Mouse (Mus musculus) urinary bladder, postnatal 36 days (tissue): ENCODE results near the gene Nelfe.
A peak's percentile ranks its signal among the peaks of the same experiment; 100 is the strongest.

Experiments used
- DNase-seq, 2 experiments: peaks; one replicate each; pipeline ENCODE4 v3.0.0; 2022; ENCODE audit warnings: low spot score in 2 of 2, mixed read lengths in 1 of 2

Nelfe gene

DNA sequence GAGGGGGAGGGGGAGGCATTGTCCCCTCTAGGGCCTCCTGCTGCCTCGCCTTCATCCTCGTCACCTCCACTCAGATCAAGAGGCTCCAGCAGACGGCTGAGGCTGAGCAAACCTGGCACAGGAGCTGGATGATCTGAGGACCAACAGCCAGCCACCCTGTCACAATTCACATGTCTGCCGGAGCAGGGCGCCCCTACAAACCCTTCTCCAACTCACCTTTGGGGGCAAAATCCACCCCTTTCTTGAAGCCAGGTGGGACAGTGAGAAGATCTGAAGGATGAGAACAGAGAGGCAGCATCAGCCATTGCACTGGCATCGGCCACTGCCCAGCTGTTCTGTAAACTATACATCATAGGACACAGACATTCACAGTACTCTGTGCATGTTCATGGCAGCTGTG lies 3.0 kb upstream of the Nelfe start:
- no peak for DNase-seq

DNA sequence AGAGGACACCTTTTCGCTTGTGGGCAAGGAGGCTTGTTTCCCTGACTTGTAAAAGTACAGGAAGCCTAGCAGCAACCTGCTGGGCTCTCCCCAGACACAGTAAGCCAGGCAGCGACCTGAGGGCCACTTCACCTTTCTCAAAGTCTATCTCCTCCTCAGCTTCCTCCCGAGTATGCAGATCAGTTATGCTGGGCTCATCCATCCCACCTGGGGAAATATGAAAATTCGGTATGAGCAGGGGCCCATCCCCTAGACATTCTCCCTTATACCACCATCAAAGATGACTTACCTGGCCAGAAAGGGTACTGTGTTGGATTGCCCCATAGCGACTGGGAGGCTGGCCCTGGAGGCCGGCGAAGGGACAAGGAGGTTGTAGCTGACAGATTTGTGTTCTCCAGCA lies 2.6 kb upstream of the Nelfe start:
- no peak for DNase-seq

DNA sequence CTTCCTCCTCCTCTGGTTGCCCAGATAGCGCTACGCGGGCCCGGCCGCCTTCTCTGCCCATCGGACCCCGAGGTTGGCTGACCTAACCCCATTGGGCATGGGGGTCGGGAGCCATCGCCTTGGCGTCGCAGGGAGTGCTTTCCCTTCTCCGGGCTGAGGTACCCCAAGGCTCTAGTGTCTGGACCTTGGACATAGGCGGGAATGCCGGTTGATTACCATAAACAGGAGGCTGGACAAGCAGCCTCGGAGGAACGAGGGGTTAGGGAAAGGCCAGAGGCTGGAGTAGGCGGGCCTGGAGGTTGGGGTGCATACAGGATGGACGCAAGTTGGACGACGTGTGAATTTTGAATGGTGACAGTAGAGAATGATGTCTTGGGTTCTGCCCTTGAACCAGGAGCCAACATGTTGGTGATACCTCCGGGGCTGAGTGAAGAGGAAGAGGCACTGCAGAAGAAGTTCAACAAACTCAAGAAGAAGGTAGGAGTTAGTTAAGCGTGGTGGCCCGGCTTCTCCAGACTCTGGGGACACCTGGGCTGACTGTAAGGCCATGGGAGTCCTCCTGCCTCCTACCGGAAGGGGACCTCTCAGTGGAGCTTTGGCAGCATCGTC lies 430 bp downstream of the Nelfe start:
- DNase-seq = no peak

DNA sequence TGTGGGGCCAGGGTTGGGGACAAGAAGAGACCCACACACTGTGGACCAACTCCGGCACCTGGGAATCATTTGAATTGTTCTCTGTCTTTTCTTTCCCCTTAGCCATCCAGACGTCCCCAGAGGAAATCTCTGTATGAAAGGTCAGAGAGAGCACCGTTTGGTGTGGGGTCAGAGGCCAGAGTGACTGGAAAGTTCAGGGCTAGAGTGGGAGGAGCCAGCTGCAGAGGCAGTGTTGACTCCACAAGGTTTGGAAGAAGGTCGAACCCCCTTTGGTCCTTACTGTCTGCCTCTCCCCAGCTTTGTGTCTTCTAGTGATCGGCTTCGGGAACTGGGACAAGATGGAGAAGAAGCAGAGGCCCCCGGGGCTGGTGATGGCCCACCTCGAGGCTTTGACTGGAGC lies 3.3 kb downstream of the Nelfe start:
- no peak for DNase-seq

DNA sequence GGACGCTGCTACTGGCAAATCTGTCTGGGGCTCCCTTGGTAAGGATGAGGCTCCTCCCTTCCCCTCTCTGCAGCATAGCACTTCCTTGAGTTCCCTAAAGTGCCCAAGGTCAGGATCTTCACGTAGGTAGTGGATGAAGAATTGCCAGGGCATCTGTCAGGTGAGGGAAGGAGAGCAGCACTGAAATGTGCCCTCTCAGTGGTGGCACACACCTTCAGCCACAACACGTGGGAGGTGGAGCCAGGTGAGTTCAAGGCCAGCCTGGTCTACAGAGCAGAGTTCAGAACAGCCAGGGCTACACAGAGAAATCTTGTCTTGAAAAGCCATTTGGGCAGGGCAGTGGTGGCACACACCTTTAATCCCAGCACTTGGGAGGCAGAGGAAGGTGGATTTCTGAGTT lies 4.6 kb downstream of the Nelfe start:
- no peak for DNase-seq

DNA sequence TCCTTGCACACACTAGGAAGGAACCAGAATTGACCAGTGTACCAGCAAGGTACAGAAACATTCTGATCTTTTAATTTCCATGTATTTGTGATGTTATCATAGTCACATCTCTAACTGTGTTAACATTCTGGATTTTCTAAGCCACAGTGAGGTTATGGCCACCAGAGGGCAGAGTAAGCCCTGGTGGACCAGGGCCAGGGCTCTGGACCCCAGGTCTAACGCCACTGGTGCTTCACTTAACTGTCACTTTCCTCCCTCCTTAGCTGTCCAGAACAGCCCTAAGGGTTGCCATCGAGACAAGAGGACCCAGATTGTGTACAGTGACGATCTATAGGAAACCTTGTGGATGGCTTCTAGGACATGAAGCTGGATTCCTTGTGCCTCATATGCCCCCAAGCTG lies 5.6 kb downstream of the Nelfe start:
- peak in 1 of 2 experiments; percentile 33 for DNase-seq

DNA sequence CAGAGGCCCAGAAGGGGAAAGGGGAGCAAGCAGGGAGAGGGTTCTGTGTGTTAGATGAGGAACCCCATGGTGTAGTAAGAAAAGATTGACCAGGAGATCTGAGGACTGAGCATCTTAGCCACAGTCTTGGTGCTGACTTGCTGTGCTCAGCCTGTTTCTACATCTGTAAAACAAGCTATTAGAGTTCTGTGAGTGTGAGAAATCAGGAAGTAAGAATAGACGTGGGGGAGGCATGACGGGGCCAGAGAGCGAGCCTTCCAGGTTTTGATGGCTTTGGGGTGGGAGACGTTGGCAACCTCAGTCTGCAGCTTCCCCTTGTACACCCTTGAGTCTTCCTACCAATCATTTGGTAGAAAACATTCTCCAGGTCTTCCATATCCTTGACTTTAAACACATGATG lies 8.5 kb downstream of the Nelfe start:
- no peak for DNase-seq

DNA sequence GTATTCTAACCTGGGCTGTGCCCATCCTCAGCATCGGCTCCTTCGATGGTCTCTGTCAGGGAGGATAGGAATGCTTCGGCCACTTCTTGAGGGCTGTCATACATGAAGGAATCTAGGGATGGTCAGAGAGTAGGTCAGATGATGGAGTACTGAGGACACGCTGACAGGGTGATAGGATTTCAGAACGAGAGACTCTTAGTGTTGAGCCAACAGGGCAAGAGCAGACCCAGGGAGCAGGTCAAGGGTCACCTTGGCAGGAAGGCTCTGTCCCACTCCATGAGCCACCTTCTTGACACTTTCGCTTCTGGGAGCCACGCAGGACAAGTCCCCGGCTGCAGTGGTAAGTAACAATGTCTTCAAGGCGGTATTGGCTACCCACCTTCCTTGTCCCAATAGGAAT lies 10.3 kb downstream of the Nelfe start:
- DNase-seq = no peak

DNA sequence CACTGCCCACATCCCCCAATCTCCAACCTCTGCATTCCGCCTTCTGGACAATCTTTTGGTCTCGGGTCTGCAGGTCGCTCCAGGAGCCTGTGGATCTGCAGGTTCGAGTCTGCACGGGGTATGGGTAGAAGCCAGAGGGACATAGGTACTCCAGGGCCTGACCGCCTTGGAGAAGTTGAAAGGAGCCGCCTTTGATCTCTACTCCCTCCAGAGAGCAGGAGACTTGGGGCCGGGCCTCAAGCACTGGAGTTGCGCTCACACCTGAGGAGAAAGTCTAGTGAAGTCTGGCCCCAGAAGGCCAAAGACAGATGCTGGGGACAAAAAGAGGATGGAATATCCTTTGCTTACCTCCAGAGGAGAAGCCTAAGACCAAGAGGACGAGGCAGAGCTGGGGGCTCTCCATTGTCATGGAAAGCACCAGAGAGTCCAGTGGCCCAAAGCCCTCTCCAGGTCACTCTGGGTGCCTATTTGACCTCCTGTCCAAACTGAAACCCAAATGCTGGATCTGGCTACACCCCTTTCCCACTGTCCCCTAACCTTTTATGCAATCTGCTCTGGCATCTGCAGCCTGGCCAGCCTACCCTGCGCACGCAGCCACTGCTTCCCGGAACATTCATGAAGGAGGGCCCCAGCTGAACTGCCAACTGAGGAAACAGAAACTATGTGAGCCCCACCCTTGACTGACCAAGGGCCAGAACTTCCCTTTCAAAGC lies 11.7 kb downstream of the Nelfe start:
- peak in 1 of 2 experiments; percentile 40 for DNase-seq

DNA sequence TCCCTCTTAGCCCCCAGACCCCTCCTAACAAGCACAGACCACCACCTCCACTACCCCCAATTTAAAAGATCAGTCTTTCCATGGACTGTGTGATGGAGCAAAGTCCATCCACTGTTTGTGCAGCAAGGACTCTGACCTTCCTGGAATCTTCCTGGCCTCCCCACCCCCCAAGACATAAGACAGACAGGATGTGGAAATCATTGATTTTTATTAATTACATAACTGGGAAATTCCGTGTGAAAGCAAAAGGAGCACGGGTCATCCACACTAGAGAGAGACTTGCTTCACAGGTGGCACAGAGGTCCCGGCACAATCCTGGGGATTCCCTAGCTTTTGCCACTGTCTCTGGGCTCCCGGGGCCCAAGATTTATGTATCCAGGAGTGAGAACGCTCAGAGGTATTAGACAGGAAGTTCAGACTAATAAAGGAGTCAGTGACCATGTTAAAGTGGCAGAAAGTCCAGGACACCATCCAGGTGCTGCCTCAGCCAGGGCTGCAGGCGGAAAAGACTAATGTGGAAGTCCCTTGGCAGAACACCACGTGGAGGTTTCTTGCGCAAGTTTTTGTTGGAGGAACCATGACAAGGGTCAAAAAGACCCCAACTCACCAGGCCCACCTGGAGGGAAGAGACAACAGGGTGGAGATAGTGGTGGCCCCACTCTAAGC lies 12.4 kb downstream of the Nelfe start, which contains the start of gene Cfb:
Gene Cfb, minus strand, starts transcription at position 103 of the 666 bp plus-strand sequence.
- DNase-seq = no peak

DNA sequence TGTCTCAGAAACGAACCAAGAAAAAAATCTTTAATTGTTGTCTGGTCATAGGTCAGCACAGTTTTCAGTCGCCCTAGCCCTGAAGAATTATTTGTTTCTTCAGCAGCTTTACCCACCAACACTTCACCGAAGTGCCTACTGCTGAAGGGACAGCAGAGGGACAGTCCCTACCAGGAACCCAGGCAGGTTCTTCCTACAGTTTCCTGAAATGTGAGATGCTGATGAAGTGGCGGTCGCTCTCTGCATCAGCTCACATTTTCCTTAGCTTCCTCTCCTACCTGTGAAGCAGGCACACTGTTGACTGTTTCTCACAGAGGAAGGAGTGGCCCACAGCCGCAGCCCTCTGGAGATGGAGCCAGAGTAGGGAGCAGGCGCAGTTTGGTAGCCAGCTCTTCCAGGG lies 15.8 kb downstream of the Nelfe start:
- DNase-seq = no peak

DNA sequence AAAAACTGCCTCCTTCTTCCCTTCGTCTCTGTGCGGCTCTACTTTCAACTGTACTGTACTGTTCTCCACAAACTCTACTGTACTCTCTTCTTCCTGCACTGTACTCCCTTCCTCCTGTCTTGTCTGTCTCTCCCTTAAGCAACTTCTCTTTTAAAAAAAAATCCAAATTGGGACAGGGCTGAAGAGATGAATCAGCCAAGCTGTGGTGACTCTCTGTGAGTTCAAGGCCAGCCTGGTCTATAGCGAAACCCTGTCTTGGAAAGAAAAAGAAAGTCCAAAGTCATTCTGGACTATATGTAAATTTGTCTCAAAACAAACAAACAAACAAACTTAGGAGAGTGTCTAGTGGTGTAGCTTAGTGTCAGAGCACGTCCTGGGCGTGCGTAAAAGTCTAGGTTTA lies 24.1 kb downstream of the Nelfe start:
- DNase-seq = no peak

DNA sequence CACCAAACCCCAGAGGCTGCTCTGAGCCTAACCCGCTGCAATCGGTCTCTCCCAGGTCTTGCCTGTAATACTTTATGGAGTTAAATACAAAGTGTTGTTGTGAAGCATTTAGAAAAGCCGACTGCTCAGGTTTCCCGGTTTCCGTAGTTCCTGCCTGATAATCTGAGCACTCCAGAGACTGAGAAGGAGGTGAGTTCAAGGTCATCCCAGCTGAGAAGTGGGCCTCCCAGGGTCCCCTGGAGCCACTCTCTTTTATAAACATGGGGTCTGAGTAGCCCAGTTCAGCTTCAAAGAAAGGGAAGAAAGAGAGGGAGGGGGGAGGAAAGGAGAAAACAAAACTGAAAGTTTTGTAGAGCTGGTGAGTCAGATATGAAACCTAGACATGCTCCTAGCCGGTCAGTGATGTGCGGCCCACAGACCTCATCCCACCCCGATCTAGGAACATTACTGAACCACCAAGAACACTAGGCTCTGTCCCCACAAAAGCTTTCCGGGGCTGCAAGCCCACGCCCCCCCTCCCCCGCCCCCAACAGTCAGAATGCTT lies 29.2 kb downstream of the Nelfe start, which contains the start of gene Zbtb12:
Gene Zbtb12, plus strand, starts transcription at position 148 of the 544 bp plus-strand sequence.
- no peak for DNase-seq

DNA sequence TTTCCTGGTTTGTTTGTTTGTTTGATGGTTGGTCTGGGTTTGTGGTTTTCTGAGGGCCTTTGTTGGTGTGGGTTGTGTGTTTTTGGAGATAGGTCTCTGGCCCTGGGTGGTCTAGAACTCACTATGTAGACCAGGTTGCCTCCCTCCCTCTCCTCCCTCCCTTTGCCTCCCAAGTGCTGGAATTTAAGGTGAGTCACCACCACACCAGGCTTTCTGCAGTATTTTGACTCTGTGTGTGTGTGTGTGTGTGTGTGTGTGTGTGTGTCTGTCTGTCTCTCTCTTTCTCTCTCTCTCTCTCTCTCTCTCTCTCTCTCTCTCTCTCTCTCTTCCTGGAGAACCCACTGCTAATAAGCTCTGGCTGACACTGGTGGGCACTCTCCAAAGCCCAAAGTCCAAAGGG lies 31.0 kb downstream of the Nelfe start:
- no peak for DNase-seq

DNA sequence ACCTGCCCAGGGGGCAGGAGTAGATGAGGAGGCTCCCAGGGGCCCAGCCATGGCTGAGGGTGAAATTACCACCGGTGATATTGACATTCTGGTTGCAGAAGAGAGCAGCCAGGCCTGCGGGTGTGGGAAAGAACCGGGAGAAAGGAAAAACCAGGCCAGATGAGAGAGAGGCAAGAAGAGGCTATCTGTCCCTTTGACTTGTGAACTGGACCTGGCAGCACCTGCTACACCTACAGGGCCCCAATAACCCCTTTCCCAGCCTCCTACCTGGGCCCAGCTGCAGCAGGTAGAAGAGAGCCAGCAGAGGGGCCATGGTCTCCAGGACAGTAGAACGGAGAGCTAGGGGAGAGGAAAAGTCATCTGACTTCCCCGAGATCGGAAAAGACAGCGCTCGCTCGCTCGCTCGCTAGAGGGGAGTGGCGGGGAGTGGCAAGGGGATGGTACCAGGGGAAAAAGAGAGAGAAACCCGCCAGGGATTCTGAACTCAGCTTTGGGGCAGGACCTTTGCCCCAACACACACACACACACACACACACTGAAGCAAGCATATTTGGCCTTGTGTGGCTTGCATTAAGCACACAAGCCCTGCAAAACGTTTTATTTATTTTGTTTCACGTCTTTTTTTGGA lies 31.6 kb downstream of the Nelfe start, which contains the start of gene Gm20547:
Gene Gm20547, minus strand, starts transcription at position 360 of the 628 bp plus-strand sequence.
- no peak for DNase-seq

DNA sequence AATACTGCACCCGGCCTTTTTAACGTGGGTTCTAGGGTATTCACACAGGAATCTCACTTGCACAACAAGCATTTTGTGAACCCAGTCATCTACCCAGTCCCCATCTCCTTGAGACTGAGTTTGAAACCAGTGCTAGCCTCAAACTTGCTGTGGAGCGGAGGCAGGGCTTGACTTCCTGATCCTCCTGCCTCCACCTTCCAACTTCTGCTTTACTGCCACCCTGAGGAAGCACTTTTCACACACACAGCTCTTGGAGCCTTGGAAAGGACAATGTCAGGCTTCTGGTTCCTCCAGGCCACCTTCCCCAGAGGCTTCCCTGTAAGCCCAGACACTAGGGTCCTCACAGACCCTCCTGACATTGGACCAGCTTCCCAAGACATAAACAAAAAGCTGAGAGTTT lies 33.1 kb downstream of the Nelfe start:
- no peak for DNase-seq

DNA sequence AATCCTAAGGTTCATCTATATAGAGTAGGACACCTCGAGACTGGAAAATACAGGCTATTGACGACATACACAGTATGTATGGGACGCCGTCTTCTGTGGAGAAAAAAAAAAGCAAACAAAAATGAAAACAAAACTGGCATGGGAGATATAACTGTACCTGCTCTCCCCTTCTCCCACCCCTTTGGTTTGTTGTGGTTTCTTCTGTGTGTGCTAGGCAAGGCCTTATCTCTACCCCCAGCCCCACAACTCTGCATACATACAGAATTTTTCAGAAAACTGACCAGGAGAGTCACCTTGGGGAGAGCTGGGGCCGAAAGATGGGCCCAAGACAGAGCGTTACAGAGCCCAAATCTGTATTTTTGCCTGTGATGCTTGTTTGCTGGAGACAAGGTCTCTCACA lies 34.5 kb downstream of the Nelfe start:
- no peak for DNase-seq

DNA sequence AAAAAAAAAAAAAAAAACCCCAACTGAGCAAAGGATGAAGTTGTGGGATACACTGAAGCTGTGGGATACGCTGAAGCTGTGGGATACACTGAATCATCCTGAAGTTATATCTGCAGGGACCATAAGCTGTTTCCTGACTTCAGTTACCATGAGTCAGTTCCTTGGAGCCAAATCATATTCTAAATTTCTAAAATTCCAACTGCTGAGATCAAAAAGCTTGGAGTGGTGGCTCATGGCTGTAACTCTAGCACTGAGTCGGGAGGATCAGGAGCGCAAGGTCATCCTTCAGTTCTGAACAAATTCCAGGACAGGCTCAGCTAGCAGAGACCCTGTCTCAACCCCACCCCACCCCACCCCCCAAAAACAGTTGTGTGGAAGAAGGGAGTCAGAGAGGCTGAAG lies 35.4 kb downstream of the Nelfe start:
- no peak for DNase-seq

DNA sequence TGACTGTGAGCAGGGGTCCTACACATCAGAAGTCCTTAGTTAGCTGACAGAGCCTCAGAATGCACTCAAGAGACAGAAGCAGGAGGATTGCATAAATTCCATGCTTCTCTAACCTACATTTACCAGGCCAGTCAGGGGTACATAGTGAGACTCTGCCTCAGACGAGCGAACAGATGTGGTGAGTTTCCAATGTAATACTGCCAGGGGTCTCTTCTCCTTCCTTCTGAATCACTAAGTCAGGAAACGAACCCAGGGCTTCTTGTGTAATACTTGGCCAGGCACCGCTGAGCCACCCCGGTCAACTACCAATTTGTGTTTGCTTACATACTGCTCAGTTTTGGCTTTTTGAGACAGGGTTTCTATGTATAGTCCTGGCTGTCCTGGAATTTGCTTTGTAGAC lies 37.8 kb downstream of the Nelfe start:
- no peak for DNase-seq

DNA sequence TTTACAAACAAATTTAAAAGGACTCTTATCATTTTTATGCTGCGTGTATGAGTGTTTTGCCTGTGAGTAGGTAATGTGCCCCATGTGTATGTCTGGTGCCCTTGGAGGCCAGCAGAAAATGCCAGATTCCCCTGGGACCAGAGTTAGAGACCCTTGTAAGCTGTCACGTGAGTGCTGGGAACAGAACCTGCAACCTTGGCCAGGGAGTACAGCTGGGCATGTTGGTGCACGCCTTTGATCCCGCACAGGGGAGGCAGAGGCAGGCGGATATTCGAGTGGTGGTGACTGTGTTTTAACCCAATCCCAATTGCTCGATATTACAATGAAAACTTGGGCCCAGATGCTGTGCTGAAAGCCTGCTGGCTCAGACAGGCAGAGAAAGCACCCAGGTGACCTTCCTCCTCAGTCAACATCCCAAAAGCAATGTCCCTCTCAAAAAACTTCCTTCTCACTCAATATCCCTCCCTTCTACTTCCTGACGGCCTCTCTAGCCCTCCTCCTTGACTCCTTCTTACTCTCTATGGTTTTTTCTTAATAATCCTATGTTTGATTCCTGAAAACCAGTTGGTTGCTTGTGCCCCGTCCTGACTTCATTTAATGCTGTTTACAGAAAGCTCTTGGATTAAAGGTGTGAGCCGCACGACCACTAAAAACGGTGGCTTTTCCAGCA lies 40.0 kb downstream of the Nelfe start:
- DNase-seq = no peak

DNA sequence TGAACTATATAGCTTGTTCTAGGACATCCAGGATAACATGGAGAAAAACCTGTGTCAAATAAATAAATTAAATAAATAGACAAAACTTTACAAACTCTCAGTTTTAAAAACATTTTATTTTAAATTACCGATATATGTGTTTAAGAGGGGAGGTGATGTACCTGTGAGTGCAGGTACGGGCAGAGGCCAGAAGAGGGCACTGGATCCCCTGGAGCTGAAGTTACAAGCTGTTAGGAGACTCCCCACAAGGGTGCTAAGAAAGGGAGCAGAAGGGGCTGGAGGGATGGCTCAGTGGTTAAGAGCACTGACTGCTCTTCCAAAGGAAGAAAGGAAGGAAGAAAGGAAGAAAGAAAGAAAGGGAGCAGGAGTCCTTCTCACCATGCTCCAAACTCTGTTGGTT lies 41.2 kb downstream of the Nelfe start:
- DNase-seq = no peak
